23 mouse cellular contexts compared by ENCODE assay signal in genomic region chr4:136519866-136520265, GRCm38 (mm10). TPM values are rescaled to one million over a fixed set of nuclear protein-coding genes. Genes with fewer than 3 reads are reported as not detected.
DNase-seq lines count a peak whose midpoint lies in the region; ATAC-seq and TF ChIP-seq lines count a peak whose summit lies in the region.
"Had no signal": no experiment of that assay in that cellular context is flagged by ENCODE, and none has a peak within 500 bp of the region (broad histone marks: within the 10 kb centered on the region; RNA-seq: fewer than 3 reads in every experiment).

No protein-coding gene starts in this region.

- TF ChIP-seq CTCF in MEL (IDR thresholded peaks at IDR 0.05 in 2 of 3, conservative IDR thresholded peaks at IDR 0.05 in 1 of 3; ENCODE audit: control insufficient read depth in 1 of 3, insufficient read depth in 1 of 3, low read depth in 2 of 3, low read length in 3 of 3, poor library complexity in 1 of 3, severe bottlenecking in 1 of 3): no peak

- H3K9me3 ChIP-seq in MEL (replicated peaks; ENCODE audit: insufficient read depth, low read length): no peaks in the 10 kb centered on the region
- H3K9me3 ChIP-seq: G1E had no signal

- peak; percentile 53 for ATAC-seq in granulocyte monocyte progenitor cell, adult 5-6 weeks (replicated peaks; ENCODE audit: poor library complexity, severe bottlenecking)
- ATAC-seq: activated CD4-positive, CD25-positive, alpha-beta regulatory T cell, adult 4 months; CD4-positive, CD25-positive, alpha-beta regulatory T cell, adult 4 months; Patski had no signal

- peaks cover 0 to 41% of the 10 kb centered on the region in 2 experiments; a peak in 2 of 4 replicates for H3K36me3 ChIP-seq in MEL (ENCODE audit: control insufficient read depth in 1 of 2, insufficient read depth in 2 of 2, low read length in 2 of 2)
- H3K36me3 ChIP-seq: G1E had no signal

- DNase-seq in MEL (ENCODE audit: low read depth, low spot score) (peak; percentile 77), MEL-GATA-1-ER (ENCODE audit: extremely low read depth, low read depth) (peak; percentile 74)
- DNase-seq in lung, postnatal 14 days: no peak
- DNase-seq in thymus, postnatal 25 days: no peak
- DNase-seq in gastrocnemius, postnatal 25 days: no peak
- DNase-seq: adrenal gland, adult 2 months; adrenal gland, adult 8-10 months; adrenal gland, postnatal 10 days; adrenal gland, postnatal 14 days; adrenal gland, postnatal 25 days; adrenal gland, postnatal 36 days; B cell, adult 2 months; cerebellum, adult 11 months; cerebellum, adult 11-12 months; cerebellum, adult 18-20 months; cerebellum, adult 2 months; cerebellum, adult 8-10 months had no signal

- peaks cover 2% of the 10 kb centered on the region; the same call in 1 of the 2 replicates for H3K79me2 ChIP-seq in MEL (ENCODE audit: control insufficient read depth, insufficient read depth, low read length, poor library complexity)

- H3K9ac ChIP-seq in MEL (ENCODE audit: control insufficient read depth, low read depth, low read length, poor library complexity, severe bottlenecking): no peak overlapping the region

- no peaks in the 10 kb centered on the region for H3K27me3 ChIP-seq in MEL (ENCODE audit: control insufficient read depth in 1 of 2, insufficient read depth in 2 of 2, low read length in 2 of 2)
- H3K27me3 ChIP-seq: CH12.LX, Patski had no signal

- peak overlapping the region; percentile 33; the same call in 1 of the 2 replicates for H3K27ac ChIP-seq in MEL (ENCODE audit: control insufficient read depth, low read depth, low read length)

- H3K4me1 ChIP-seq in MEL (ENCODE audit: control insufficient read depth in 1 of 2, insufficient read depth in 2 of 2, low read length in 2 of 2): peaks cover 13 to 19% of the 10 kb centered on the region in 2 experiments

- no peak for TF ChIP-seq POLR2A in MEL (IDR thresholded peaks at IDR 0.05; ENCODE audit: control insufficient read depth in 1 of 2, insufficient read depth in 1 of 2, low read depth in 1 of 2, low read length in 2 of 2, poor library complexity in 1 of 2)

- TF ChIP-seq EP300 in MEL (IDR thresholded peaks at IDR 0.05; ENCODE audit: low read depth in 1 of 2, low read length in 2 of 2): peak; percentile 27 to 78; a peak in 3 of 4 replicates

- no peak overlapping the region; a peak in 1 of 4 replicates for H3K4me3 ChIP-seq in MEL (ENCODE audit: control insufficient read depth in 1 of 2, insufficient read depth in 1 of 2, low read depth in 2 of 2, low read length in 2 of 2)

- no peak for TF ChIP-seq RAD21 in MEL (IDR thresholded peaks at IDR 0.05; ENCODE audit: low read depth, low read length)

TF ChIP-seq in MEL, 35 proteins besides CTCF, POLR2A, EP300 and RAD21:
- TF ChIP-seq MAX (IDR thresholded peaks at IDR 0.05; ENCODE audit: low read length) (peak; percentile 53; the same call in 1 of the 2 replicates), MXI1 (IDR thresholded peaks at IDR 0.05; ENCODE audit: low read depth, low read length) (no peak), MYC (IDR thresholded peaks at IDR 0.05; ENCODE audit: low read depth, low read length) (peak; percentile 86; the same call in 1 of the 2 replicates), ETS1 (IDR thresholded peaks at IDR 0.05; ENCODE audit: low read depth, low read length) (peak; percentile 46), SIN3A (IDR thresholded peaks at IDR 0.05; ENCODE audit: low read length) (peak; percentile 65), NRF1 (IDR thresholded peaks at IDR 0.05; ENCODE audit: insufficient read depth, low read depth, low read length, poor library complexity, severe bottlenecking) (no peak), GATA1 (IDR thresholded peaks at IDR 0.05; ENCODE audit: low read depth, low read length) (peak; percentile 71), RCOR1 (IDR thresholded peaks at IDR 0.05; ENCODE audit: low read depth, low read length) (0 out of 2 replicates have a peak, but pooled peaks have one; percentile 30)

RNA-seq across cellular contexts. Expression of gene Luzp1, which starts 50.3 kb away (rescaled TPM):
- total RNA-seq in MEL (2012; rRNA removed): 7.3 and 7.5 TPM in 2 replicates
- 10 to 100 TPM in 1 of 2 experiments, not detected in 1; 13.4 TPM for polyA plus RNA-seq in MEL (2012; ENCODE audit: insufficient read depth in 1 of 2, insufficient read length in 2 of 2, low read depth in 1 of 2, low replicate concordance in 2 of 2, missing spikeins in 1 of 2)
- 6.2 and 10.2 TPM in 2 replicates for total RNA-seq in granulocyte monocyte progenitor cell, adult 5-6 weeks (2014; fragmentation: Nextera tagmentation)
- 4.0 and 4.1 TPM in 2 replicates for total RNA-seq in granulocyte monocyte progenitor cell, adult 5-6 weeks (2017)
- 10 to 100 TPM; 17.0 to 18.2 TPM for total RNA-seq in gastrocnemius, postnatal 25 days (2021)
- polyA plus RNA-seq: G1E had no signal

RNA-seq across cellular contexts. Expression of gene 6030445D17Rik, which starts 57.8 kb away (rescaled TPM):
- 0.26 and 0.46 TPM in 2 replicates for total RNA-seq in MEL (2012; rRNA removed)
- polyA plus RNA-seq in MEL (2012; ENCODE audit: insufficient read depth in 1 of 2, insufficient read length in 2 of 2, low read depth in 1 of 2, low replicate concordance in 2 of 2, missing spikeins in 1 of 2): under 1 TPM in 1 of 2 experiments, not detected in 1; 0.77 TPM
- total RNA-seq in granulocyte monocyte progenitor cell, adult 5-6 weeks (2014; fragmentation: Nextera tagmentation): not detected in 2 replicates
- not detected in 2 replicates for total RNA-seq in granulocyte monocyte progenitor cell, adult 5-6 weeks (2017)
- total RNA-seq in gastrocnemius, postnatal 25 days (2021): under 1 TPM in 1 of 2 experiments, not detected in 1; 0.15 TPM
- total RNA-seq: adrenal gland, adult 2 months; CH12.LX; G1E had no signal
- polyA plus RNA-seq: activated CD4-positive, CD25-positive, alpha-beta regulatory T cell, adult 4 months; CD4-positive, CD25-positive, alpha-beta regulatory T cell, adult 4 months; G1E had no signal

Comparison
In these comparisons a context has a peak if more than half of its experiments do, and no peak if none do; other contexts are left out.
1. DNase-seq: peak in MEL (single experiment) and MEL-GATA-1-ER (single experiment); none in lung, postnatal 14 days (single experiment), thymus, postnatal 25 days (single experiment) and gastrocnemius, postnatal 25 days (single experiment).